Mouse (Mus musculus): ENCODE data around the gene Slitrk4.

Gene Slitrk4

GRCm38 (mm10) chrX:64276290-64277125, at the start of gene Slitrk4:
Gene Slitrk4, minus strand, starts transcription at chrX:64276996.
- peak; percentile 8 to 22 for DNase-seq (ENCODE audit: low spot score in 2 of 2)

- no peak for DNase-seq (ENCODE audit: low spot score in 2 of 2)
These were observed 42.7 kb upstream of the Slitrk4 start for GRCm38 (mm10) chrX:64319501-64319900.

- no peak for DNase-seq (ENCODE audit: low spot score in 2 of 2)
These were observed 1.1 kb upstream of the Slitrk4 start for GRCm38 (mm10) chrX:64277991-64278301.

GRCm38 (mm10) chrX:64277126-64277990, 562 bp upstream of the Slitrk4 start:
- DNase-seq (ENCODE audit: low spot score in 2 of 2) = peak in 1 of 2 experiments; percentile 10

- DNase-seq (ENCODE audit: low spot score in 2 of 2) = peak; percentile 6 to 25
These were observed 1.1 kb downstream of the Slitrk4 start for GRCm38 (mm10) chrX:64275501-64276289.

- DNase-seq (ENCODE audit: low spot score in 2 of 2) = no peak
These were observed 13.3 kb downstream of the Slitrk4 start for GRCm38 (mm10) chrX:64263481-64263880.
